Mouse (Mus musculus) heart, adult 8-10 months (tissue): Measurements from ENCODE around the gene Dusp22. TPM values are rescaled to one million over a fixed set of nuclear protein-coding genes. Genes with fewer than 3 reads are reported as not detected.

Source experiments
- DNase-seq: peaks from one replicate; pipeline ENCODE4 v3.0.0; 2022; ENCODE audit warnings: low spot score
- total RNA-seq, 4 experiments: library from RNA; stranded (reverse); gene quantifications; 2 replicates each; pipeline ENCODE4 v1.2.4; 2022

The Dusp22 gene
- total RNA-seq, 4 experiments from 2014 or later, result 18.1 to 25.4 (median 20.0) TPM

DNA sequence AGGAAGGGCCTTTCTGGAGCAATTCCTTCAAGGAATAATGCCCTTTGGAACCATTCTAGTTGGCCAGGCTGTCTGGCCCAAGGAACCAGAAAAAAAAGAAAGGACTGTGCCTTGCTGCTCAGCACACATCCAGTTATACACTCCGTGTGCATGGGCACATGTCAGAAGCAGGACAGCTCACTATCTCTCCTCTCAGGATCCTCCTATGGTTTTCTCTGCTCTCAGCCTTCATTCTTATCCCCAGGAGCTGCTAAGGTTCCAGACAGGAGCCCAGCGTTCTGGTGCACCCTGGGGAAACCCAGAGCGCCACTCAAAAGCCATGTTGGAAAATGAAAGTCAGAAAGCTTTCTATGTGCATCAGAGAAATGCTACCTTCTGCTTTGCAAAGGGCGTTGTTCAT is 55.8 kb downstream of the Dusp22 start:
- no peak for DNase-seq

DNA sequence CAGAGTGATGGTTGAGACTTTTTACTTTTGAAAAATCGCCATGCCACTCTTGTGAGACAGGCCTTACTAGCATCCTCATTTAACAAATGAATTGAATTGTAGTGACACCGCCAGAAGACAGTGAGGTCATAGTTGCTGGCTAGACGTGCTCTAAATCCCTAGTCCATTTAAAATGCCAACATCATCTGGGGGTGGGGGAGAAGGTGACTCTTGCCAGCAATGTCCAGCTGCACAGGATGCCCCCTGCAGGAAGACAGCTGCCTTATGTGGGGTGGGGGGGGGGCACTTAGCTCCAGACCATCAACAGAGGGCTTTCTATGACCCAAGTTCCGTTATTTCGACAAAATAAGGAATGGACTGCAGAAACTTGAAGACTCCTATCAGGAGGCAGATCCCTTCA is 56.8 kb downstream of the Dusp22 start:
- no peak for DNase-seq

DNA sequence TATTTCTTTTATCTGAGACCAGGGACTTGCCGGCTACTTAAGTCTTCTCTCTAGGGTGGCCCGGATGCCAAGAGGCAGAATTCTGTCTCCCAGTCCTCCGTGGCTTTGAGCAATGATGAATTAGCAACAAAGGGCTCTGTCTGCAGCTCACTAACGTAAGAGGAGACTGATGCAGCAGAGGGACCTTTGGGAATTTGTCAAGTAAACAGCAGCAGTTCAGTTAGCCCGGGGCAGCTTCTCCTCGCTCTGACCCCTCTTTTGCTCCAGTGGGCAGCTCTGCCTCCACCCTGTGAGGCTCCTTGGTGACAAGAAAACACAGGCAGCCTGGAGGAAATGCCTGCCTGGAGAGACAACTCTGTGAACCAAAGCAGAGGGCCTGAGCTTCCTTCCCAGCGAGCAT is 62.8 kb downstream of the Dusp22 start:
- DNase-seq, result no peak

DNA sequence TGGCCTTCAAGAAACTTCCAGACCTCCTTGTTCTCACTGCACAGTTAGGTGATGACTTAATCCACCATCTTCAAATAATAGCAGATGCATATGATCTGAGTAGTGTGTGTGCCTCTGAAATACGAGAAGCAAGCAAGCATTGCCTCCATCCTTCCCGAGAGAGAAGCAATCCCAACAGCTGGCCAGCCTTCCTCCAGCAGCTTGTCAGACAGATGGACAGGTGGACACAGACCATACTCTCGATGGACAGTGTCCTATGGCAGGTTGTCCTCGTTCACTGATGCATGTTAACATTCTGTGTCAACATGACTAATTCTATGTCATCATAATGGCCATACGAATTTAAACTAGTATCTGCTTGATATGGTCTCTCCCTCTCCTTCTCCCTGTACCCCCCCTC is 63.5 kb downstream of the Dusp22 start:
- DNase-seq, result no peak

DNA sequence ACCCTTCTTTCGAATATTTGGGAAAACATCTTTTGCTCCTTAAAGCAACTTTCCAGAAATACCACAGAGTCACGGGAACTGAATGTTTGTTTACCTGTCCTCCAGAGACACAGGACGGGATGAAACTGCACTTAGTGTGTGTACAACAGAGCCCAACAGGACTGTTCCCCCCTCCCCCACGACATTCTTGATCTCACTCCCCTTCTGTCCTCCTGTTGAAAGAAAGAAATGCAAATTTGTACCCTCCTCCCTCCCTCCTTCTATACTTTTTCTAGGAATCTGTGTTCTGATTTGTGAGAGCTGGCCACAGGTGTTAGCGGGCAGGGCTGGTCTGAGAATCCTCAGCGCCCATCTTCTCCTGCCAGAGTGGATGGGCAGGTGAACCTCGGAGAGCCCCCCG is 64.1 kb downstream of the Dusp22 start:
- DNase-seq, result no peak

DNA sequence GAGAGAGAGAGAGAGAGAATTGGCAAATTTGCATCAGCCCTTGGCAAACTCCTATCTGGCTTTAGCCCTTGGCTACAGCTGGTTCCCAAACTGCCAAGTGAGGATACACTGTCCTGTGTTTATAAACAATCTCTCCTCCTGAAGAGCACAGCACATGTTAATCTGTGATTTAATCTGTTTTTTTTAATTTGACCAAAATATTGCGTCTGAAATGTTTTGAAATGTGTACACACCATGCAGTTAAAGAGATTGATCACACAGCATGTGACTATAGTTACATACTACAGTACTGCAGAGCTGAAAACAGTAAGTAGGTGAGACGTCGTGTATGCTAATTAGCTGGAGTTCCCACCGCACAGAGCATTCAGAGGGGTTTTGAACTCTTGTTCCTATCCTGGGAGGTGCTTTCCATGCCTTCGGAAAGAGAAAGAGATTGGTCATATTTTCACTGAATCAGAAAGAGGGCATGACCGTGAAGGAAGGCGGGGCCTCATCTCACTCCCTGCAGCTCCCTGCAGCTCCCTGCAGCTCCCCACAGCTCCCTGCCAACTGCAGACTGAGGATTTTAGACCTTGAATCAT is 65.0 kb downstream of the Dusp22 start:
- DNase-seq, result no peak

DNA sequence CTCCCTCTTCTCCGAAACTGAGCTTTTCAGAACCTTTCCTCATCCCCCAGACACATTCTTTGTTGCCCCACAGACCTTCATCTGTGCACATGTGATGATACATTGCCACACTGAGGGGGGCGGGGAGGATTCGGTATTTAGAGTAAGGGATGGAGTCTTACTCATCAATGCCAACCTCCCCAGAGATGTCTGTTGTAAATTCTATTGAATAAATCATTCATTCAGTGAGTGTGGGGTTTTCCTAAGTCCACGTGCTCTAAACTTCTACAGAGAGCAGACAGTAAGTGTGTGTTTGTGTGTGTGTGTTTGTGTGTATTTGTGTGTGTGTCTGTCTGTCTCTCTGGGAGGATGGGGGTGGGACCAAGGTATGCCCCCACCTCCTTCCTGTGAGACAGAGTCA is 67.1 kb downstream of the Dusp22 start:
- DNase-seq, result no peak

DNA sequence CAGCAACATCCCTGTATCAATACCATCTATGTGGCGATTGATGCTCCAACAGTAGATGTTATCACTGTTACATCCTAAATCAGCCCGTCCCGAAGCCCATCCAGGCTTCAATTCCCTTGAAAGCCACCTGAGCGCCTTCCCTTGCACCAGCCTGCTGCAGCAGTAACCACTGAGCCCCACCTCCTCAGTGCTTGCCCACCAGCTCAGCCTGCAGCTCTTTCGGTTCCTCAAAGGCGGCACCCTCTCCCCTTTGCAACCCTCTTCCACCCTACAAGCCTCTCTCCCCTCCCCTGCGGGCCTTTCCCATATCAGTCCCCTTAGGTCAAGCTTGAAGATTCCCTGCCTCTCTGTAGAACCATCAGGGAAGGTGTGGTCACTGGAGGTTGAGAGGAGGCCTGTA is 68.4 kb downstream of the Dusp22 start:
- no peak for DNase-seq

DNA sequence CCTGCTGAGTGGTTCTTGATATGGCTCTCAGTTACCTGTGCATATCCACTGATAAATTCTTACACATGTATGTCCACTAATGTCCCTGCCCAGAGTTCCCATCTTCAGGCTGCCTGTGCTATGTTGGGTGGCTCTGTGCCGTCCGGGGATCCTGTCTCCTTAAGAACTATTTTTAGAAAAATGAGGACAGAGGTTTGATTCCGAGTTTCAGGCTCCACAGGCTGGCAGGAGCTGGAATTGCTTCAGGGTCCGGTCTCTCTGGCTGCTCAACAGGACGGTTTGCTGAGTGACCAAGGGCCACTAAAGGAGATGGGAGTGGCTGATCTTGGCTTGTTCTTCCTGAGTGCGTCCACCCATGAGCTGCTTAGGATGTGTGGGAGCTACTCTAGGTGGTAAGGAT is 69.4 kb downstream of the Dusp22 start:
- peak; percentile 38 for DNase-seq

DNA sequence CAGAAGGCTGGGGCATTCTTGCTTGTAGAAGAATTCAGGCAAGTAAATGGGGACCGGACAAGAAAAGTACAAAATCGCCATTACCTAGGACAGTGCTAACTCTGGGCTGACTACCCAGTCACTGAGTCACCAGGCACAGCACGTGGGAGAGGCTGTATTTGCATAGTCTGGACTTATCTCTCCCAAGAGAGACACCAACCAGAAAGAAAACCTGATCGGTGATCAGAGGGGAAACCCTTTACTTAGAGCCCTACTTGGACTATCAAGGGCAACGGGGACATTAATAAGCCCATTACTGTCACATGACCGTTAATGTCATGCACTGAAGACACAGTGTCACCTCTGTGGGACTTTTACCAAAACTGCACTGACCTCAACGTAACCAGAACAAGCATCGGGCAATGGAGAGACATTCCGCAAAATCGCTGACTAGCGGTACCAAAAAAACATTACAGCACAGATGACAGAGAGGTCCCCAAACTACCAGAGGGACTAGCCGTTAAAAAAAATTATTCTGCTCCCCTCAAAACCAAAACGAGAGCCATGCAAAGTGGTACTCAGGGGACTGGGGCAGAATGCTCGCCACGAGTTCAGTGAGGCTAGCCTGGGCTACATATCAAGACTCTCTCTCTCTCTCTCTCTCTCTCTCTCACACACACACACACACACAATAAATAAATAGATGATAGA is 70.5 kb downstream of the Dusp22 start:
- DNase-seq, result no peak

DNA sequence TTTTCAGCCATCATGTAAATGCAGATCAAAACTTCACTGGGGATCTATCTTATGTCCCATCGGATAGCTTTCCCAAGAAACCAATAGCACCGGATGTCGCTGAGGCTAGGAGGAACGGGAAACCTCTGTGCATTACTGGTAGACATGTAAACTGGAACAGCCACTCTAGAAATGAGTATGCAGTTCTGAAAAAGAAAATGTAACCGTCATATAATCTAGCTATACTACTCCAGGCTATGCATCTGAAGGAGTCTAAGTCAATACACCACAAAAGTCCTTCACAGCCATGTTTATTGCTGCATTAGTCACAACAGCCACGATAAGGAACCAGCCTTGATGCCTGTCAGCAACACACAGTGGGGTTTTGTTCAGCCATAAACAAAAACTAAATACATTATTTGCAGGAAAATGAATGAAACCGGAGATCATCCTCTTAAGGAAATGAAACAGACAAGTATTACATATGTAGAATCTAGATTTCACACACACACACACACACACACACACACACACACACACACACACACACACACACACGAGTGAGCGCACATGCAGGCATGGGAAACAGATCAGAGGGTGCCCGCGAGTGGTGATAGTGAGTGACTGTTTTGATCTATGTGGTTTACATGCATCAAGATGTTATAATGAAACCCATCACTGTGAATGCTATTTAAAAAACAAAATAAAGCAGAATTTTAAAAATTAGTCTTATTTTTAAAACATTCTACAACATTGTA is 73.1 kb downstream of the Dusp22 start:
- no peak for DNase-seq

DNA sequence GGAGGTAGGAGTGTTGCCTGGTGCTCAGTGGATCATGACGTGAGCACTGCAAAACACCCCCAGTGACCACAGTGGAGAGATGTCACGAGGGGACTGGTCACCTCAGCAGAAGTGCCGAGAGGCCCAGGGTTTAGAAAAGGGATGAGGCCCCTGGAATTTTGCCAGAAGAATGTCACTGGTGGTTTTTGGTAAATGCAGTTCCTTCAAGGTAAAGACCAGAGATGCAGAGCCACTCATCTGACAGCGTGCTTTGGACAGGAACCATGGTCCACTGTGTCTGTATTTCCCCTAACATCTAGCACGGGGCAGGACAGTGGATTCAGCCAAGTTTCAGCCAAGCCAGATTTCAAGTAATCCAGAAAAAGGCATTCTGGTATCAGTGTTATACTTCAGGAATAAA is 76.9 kb downstream of the Dusp22 start:
- no peak for DNase-seq

DNA sequence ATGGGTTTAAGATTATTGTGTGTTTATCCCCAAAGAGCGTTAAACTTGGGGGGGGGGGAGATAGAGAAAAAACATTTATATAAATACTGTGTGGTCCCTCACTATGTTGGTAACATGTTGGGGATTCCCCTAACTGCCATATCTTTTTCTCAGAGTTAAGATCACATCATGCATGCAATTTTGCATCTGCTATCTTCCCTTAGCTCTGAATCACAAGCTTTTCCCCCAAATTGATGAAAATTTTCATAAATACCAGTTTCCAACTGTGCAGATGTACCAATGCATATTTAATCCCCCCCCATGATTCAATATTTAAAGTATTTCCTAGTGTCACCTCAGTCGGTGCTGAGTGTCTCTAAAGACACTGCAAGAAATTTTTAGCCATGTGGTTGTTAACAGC is 77.5 kb downstream of the Dusp22 start:
- no peak for DNase-seq

DNA sequence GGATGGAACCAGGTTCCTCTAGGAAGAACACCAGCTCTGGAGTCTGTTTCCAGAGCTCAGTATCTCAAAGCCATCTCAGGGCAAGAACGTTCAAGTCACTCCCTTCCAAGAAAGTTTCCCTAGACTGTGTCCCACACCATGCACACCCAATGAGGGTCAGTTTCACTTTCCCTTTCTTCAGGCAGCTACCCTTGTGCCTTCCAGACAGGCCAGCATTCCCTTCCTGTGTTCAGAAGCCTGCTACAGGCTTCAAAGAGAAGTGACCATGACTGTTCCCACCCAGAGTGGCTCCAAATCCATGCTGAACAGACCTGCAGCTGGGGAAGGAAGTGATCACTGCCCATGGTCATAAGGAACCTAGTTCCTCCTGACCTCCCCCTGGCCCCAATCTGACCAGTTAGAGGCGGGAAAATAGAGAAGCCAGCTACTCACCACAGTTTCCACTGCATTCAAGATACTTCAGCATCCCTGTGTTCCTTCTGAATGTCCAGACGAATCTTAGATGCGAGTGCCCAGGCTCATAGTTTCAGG is 78.6 kb downstream of the Dusp22 start:
- DNase-seq, result no peak

DNA sequence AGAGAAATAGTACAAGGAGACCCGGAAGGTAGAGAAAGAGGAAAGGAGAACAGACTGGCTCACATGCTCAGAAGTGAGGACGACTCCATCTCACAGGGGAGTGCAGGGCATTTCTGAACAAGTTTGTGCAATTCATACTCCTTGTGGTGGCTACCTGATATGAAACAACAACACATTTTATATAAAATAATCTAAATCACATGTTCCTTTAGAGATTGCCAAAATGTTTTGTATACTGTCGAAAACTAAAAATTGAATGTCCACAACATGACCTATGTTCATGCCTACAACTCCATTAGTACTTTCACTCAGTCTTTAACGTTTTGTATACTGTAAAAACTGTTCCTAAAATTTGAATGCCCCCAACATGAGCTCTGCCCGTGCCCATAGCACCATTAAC is 81.4 kb downstream of the Dusp22 start:
- no peak for DNase-seq

DNA sequence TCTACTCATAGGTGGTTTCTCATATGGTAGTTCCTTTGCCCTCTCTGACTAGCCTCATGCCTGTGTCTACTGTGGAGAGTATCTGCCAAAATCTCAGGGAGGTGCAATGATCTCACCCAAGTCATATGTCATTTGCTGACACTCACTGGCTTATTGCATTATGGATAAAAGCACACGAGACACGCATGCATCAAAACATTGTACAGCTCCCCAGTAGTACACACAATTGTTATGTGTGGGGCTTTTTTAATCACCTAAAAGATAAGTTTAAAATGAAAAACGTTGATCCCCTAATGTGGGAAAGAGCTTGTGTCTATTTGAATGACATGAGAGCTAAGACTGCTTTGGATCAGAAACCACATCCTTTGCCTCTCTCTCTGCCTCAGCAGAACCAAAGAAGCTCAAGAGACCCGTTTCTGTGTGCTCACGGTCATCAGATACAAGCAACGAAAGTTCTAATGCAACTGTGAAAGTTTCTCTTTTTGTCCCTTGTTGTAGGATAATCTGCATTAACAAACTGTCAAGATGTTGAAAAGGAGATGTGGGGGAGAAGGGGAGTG is 82.7 kb downstream of the Dusp22 start:
- no peak for DNase-seq

DNA sequence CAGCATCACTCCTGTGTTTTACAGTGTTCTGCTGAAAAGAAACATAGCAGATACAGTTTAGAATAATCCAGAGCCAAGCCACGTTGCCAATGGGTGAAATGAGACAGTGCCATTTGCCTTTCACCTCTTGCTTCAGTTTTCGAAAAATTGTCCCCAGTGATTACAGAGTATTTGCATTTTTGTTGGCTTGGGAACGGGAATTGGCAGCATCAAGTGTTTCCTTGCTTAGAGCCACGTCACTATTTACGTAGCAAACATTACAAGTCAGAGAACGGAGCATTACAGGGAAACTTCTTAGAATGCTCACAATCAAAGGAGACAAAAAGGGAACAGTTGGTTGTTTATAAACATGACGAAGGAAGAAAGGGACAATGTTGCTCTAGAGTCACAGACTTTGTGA is 85.3 kb downstream of the Dusp22 start:
- no peak for DNase-seq

DNA sequence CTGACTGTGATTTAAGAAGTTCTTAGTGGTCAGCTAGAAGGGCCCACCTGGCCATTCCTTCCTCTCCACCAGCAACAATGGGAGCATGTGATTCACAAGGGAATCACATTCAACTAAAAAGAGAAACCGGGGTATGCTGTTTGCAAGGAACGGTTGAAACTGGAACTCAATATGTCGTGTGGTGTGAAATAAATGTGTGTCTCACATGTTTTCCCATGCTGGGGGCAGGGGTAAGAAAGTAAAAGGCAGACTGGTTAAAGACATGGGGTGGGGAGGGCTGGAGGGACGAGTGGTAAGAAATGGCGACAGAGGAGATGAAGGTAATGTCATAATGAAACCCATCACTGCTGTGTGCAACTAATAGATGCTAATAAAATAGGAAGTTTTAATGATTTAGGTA is 87.3 kb downstream of the Dusp22 start:
- no peak for DNase-seq

DNA sequence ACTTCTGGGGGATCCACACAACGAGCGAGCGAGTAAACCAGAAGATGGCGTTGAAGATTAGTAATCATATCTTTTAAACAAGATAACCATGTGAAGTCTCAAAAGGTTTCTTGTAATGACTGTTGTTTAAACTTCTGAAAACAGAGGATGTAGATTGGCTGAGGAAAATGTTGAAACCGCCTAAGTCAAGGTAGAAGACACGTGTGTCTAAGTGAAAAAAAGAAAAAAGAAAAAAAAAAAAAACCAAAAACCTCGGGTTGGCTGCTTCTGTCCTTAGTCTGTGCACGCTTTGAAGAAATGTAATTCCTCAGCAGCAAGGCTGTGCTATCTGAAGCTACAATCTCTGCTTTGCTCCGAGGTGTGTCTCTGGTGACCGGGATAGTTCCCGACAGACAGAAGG is 87.7 kb downstream of the Dusp22 start:
- DNase-seq, result no peak

DNA sequence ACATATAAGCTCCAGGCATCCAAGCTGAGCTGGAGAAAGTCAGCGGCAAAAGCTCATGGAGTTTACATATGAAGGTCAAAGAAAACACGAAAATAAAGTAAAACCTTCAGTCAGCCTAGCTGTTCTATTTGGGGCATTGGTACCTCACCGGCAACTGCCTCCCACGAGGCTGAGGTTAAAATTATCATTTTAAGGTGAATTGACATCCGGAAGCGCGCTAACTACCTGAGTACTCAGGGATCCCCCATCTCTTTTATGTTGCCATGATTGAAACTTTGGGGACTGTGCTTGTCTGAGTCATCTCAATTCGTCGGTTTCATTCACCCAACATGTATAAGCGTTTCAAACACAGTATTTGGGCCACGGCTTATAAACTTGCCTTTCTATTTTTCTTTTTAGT is 88.5 kb downstream of the Dusp22 start:
- DNase-seq, result no peak

DNA sequence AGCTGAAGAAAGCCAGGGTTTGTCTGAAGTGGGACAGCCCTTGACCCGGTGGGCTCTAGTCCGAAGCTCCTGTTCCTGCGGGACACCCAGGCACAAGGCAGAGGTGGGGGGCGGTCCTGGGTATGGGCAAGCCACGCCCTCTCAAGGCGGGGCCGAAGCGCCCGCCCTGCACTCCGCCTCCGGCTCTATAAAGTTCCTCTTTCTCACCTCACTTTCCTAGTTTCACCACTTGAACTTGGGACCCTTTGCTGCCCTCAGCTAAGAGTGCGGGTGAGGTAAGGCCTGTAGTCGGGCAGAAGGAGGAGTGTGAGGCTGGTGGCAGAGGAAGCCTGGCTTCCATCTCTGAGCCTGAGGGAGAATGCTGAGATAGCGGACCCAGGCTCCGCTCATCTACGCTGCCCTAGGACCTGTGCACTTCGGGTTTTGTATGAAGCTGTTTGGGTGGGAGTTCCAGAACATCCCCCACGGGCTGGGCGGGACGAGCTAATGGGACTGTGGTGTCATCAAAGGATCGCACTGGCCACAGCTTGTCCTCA is 89.3 kb downstream of the Dusp22 start, which contains the start of gene Irf4:
Gene Irf4 (plus strand): TSS at position 206 of the 536 bp plus-strand sequence.
- peak; percentile 58 for DNase-seq

DNA sequence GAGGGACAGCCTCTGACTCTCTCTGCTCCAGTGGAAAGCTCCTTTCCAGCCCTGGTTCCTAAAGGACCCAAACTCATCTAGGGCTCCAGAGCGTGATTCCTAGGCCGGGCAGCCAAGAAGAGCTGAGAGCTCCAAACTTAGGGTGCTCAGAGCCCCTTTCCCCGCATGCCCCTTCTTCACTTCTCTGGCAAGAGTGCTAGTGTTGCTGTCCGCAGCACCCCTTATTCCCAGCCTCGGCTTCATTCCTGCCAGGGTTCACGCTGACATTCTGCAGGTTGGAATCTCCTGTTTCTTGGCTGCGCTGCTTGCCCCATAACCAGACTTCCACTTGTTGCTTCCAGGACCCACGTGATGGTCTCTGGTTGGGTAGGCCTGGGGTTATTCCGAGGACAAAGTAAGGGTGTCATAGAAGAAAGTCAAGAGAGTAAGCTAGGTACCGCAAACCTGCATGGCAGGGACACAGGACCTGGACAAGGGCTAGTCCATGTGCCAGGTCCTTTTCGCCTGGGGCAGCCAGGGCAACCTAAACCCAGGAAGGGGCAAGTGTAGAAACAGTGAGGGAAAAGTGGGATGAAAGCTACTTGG is 89.8 kb downstream of the Dusp22 start:
- DNase-seq, result no peak
